Mouse (Mus musculus): Measurements from ENCODE around the gene Ccp110. TPM values are rescaled to one million over a fixed set of nuclear protein-coding genes. Genes with fewer than 3 reads are reported as not detected.

Gene Ccp110
- polyA plus RNA-seq, 1 experiment from 2014 or later = 9.1 TPM

GRCm38 (mm10) chr7:118775991-118776390 lies 63.6 kb downstream of the Ccp110 start:
- H3K4me1 ChIP-seq (ENCODE audit: control insufficient read depth, insufficient read depth, low read length) = no peaks in the 10 kb centered on the region
- H3K27me3 ChIP-seq (replicated peaks; ENCODE audit: control insufficient read depth, insufficient read depth, low read length) = no peaks in the 10 kb centered on the region
- 86% methylated on average over 7 of the region's 7 CpGs for WGBS
- no peaks in the 10 kb centered on the region for H3K9me3 ChIP-seq (ENCODE audit: control insufficient read depth, low read length)
- no peak overlapping the region for H3K4me3 ChIP-seq (ENCODE audit: low read length)
- no peak overlapping the region for H3K4me2 ChIP-seq (ENCODE audit: low read depth, low read length)
- no peak overlapping the region for H3K27ac ChIP-seq (ENCODE audit: low read length)
- ATAC-seq = no peak
- peaks cover 6% of the 10 kb centered on the region; the same call in 1 of the 2 replicates for H3K36me3 ChIP-seq (ENCODE audit: control insufficient read depth, insufficient read depth, low read length)
- no peak overlapping the region for H3K9ac ChIP-seq (ENCODE audit: low read depth, low read length)

- Histone ChIP-seq H3K4me1 (ENCODE audit: control insufficient read depth, insufficient read depth, low read length) (no peaks in the 10 kb centered on the region), H3K27ac (ENCODE audit: low read length) (no peak overlapping the region), H3K27me3 (replicated peaks; ENCODE audit: control insufficient read depth, insufficient read depth, low read length) (no peaks in the 10 kb centered on the region), H3K4me3 (ENCODE audit: low read length) (no peak overlapping the region), H3K9me3 (ENCODE audit: control insufficient read depth, low read length) (no peaks in the 10 kb centered on the region), H3K4me2 (ENCODE audit: low read depth, low read length) (no peak overlapping the region), H3K9ac (ENCODE audit: low read depth, low read length) (no peak overlapping the region), H3K36me3 (ENCODE audit: control insufficient read depth, insufficient read depth, low read length) (peaks cover 6% of the 10 kb centered on the region; the same call in 1 of the 2 replicates)
- no peak for ATAC-seq
- WGBS = 85% methylated on average over 9 of the region's 9 CpGs
Observed at GRCm38 (mm10) chr7:118776491-118776890, 64.1 kb downstream of the Ccp110 start.

- H3K9ac ChIP-seq (ENCODE audit: low read depth, low read length) = no peak overlapping the region
- no peak overlapping the region for H3K4me3 ChIP-seq (ENCODE audit: low read length)
- WGBS = 82% methylated on average over 10 of the region's 10 CpGs
- ATAC-seq = no peak
- no peaks in the 10 kb centered on the region for H3K9me3 ChIP-seq (ENCODE audit: control insufficient read depth, low read length)
- no peak overlapping the region for H3K4me2 ChIP-seq (ENCODE audit: low read depth, low read length)
- no peaks in the 10 kb centered on the region for H3K27me3 ChIP-seq (replicated peaks; ENCODE audit: control insufficient read depth, insufficient read depth, low read length)
- no peaks in the 10 kb centered on the region for H3K4me1 ChIP-seq (ENCODE audit: control insufficient read depth, insufficient read depth, low read length)
- peaks cover 6% of the 10 kb centered on the region; the same call in 1 of the 2 replicates for H3K36me3 ChIP-seq (ENCODE audit: control insufficient read depth, insufficient read depth, low read length)
- H3K27ac ChIP-seq (ENCODE audit: low read length) = no peak overlapping the region
Observed at GRCm38 (mm10) chr7:118777598-118778394, 65.4 kb downstream of the Ccp110 start.

GRCm38 (mm10) chr7:118778561-118778960 lies 66.2 kb downstream of the Ccp110 start:
- Histone ChIP-seq H3K9me3 (ENCODE audit: control insufficient read depth, low read length) (no peaks in the 10 kb centered on the region), H3K4me3 (ENCODE audit: low read length) (no peak overlapping the region), H3K4me2 (ENCODE audit: low read depth, low read length) (no peak overlapping the region), H3K27me3 (replicated peaks; ENCODE audit: control insufficient read depth, insufficient read depth, low read length) (no peaks in the 10 kb centered on the region), H3K4me1 (ENCODE audit: control insufficient read depth, insufficient read depth, low read length) (no peaks in the 10 kb centered on the region), H3K9ac (ENCODE audit: low read depth, low read length) (no peak overlapping the region), H3K36me3 (ENCODE audit: control insufficient read depth, insufficient read depth, low read length) (peaks cover 2% of the 10 kb centered on the region; the same call in 1 of the 2 replicates), H3K27ac (ENCODE audit: low read length) (no peak overlapping the region)
- no peak for ATAC-seq
- WGBS = 73% methylated on average over 6 of the region's 6 CpGs

- Histone ChIP-seq H3K27ac (ENCODE audit: low read length) (no peak overlapping the region), H3K9ac (ENCODE audit: low read depth, low read length) (no peak overlapping the region), H3K9me3 (ENCODE audit: control insufficient read depth, low read length) (no peaks in the 10 kb centered on the region), H3K36me3 (ENCODE audit: control insufficient read depth, insufficient read depth, low read length) (no peaks in the 10 kb centered on the region), H3K27me3 (replicated peaks; ENCODE audit: control insufficient read depth, insufficient read depth, low read length) (no peaks in the 10 kb centered on the region), H3K4me3 (ENCODE audit: low read length) (no peak overlapping the region), H3K4me1 (ENCODE audit: control insufficient read depth, insufficient read depth, low read length) (no peaks in the 10 kb centered on the region), H3K4me2 (ENCODE audit: low read depth, low read length) (no peak overlapping the region)
- 84% methylated on average over 11 of the region's 11 CpGs for WGBS
- ATAC-seq = no peak
Observed at GRCm38 (mm10) chr7:118783305-118784001, 71.1 kb downstream of the Ccp110 start.

GRCm38 (mm10) chr7:118786091-118786490 lies 73.7 kb downstream of the Ccp110 start:
- Histone ChIP-seq H3K9me3 (ENCODE audit: control insufficient read depth, low read length) (no peaks in the 10 kb centered on the region), H3K9ac (ENCODE audit: low read depth, low read length) (no peak overlapping the region), H3K4me1 (ENCODE audit: control insufficient read depth, insufficient read depth, low read length) (no peaks in the 10 kb centered on the region), H3K4me3 (ENCODE audit: low read length) (no peak overlapping the region), H3K4me2 (ENCODE audit: low read depth, low read length) (no peak overlapping the region), H3K27me3 (replicated peaks; ENCODE audit: control insufficient read depth, insufficient read depth, low read length) (no peaks in the 10 kb centered on the region), H3K27ac (ENCODE audit: low read length) (no peak overlapping the region), H3K36me3 (ENCODE audit: control insufficient read depth, insufficient read depth, low read length) (no peaks in the 10 kb centered on the region)
- 82% methylated on average over 6 of the region's 6 CpGs for WGBS
- ATAC-seq = no peak

Other genes starting within 250 kb of the Ccp110 start
- 4.0 and 4.1 TPM in 2 replicates for gene Itpripl2, start 220.6 kb upstream of the Ccp110 start, polyA plus RNA-seq (2015; fragmentation: Nextera tagmentation; extraction: Ambion mirVana)
- 123 and 136 TPM in 2 replicates for gene Coq7, start 179.2 kb upstream of the Ccp110 start, polyA plus RNA-seq (2015; fragmentation: Nextera tagmentation; extraction: Ambion mirVana)
- 1.7 and 2.3 TPM in 2 replicates for gene Tmc7, start 127.8 kb upstream of the Ccp110 start, polyA plus RNA-seq (2015; fragmentation: Nextera tagmentation; extraction: Ambion mirVana)
- gene Tmc5, start 115.3 kb upstream of the Ccp110 start, polyA plus RNA-seq (2015; fragmentation: Nextera tagmentation; extraction: Ambion mirVana) = 17.1 and 22.7 TPM in 2 replicates
- 130 and 134 TPM in 2 replicates for gene Gde1, start 6.8 kb upstream of the Ccp110 start, polyA plus RNA-seq (2015; fragmentation: Nextera tagmentation; extraction: Ambion mirVana)
- gene Vps35l, start 27.7 kb downstream of the Ccp110 start, polyA plus RNA-seq (2015; fragmentation: Nextera tagmentation; extraction: Ambion mirVana) = 85.8 and 95.4 TPM in 2 replicates
- gene Iqck, start 143.2 kb downstream of the Ccp110 start, polyA plus RNA-seq (2015; fragmentation: Nextera tagmentation; extraction: Ambion mirVana) = 1.5 and 1.7 TPM in 2 replicates
- gene Knop1, start 143.7 kb downstream of the Ccp110 start, polyA plus RNA-seq (2015; fragmentation: Nextera tagmentation; extraction: Ambion mirVana) = 70.8 and 77.7 TPM in 2 replicates